Mouse (Mus musculus) adrenal gland, postnatal 25 days (tissue): ENCODE data around the gene Cherp. TPM values are rescaled to one million over a fixed set of nuclear protein-coding genes. Genes with fewer than 3 reads are reported as not detected.

ENCODE experiments used
- DNase-seq: peaks from one replicate; pipeline ENCODE4 v3.0.0; 2021; ENCODE audit warnings: mixed read lengths
- total RNA-seq: library from RNA; stranded (reverse); gene quantifications from 2 replicates; pipeline ENCODE4 v1.2.3, GENCODE M21; 2021

Cherp gene
- total RNA-seq, 1 experiment from 2014 or later: 76.4 TPM

- no peak for DNase-seq
Observed at GRCm38 (mm10) chr8:72470684-72471083, 4.3 kb downstream of the Cherp start.

- no peak for DNase-seq
Observed at GRCm38 (mm10) chr8:72469984-72470383, 5.0 kb downstream of the Cherp start.

GRCm38 (mm10) chr8:72469243-72469642 lies 5.8 kb downstream of the Cherp start:
- DNase-seq: no peak

DNA sequence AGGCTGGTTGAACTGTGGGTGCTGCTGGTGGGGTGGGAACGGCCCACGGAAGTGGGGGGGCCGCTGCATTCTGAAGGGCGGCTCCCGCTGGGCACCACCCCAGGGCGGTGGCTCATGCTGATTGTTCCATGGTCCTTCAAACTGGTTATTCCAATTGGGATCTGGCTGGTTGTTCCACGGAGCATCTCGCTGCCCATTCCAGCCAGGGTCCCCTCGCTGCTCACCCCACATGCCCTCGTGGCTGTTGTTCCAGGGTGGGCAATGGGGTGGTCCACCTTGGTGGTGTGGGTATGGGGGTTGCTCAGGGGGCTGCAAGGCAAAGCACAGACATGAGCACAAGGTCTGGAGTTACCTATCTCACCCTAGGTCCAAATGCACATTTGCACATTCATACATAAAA lies 10.8 kb downstream of the Cherp start:
- DNase-seq: no peak

DNA sequence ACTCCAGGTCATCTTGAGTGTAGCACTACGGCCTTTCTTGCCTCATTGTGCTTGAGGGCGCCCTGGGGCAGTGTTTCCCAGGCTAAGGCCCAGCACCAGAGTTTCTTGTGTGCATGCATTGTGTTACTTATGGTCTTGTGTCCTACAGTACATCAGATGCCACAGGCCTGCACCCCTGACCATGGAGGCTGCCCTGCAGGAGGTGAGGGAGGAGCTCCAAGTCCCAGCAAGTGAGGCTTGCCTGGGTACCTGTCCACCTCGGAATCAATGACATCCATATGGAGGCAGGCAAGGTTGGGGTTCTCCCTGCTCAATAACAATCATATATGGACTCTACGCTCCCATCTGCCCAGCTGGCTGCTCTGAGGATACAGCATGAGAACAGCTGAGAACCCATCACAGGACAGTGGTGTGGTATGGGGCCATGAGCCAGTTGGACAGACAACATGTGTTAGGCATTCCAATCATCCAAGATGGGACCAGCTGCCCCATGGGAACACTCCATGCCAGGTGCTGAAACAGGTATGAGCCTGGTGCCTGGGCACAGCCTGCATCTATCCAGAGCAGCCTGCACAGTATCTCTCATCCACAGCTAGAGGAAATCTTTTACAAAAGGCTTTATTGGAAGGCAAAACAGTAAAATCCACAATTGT lies 15.0 kb downstream of the Cherp start:
- no peak for DNase-seq

DNA sequence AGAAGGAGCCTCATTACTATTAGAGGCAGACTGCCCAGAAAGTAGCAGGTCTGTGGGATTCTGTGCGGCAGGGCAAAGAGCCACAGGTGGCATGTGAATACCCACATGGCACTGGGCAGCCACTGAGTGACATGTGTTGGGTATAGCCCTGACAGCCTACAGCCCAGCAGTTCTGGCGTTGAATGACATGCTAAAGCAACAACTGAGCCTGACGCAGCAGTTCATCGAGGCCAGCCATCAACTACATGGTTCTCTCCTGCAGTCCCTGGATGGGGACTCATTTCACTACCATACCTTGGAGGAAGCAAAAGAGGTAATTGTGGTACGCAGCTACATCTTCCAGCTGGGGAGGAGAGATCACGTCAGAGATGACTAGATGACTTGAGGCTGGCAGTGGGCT lies 16.6 kb downstream of the Cherp start:
- DNase-seq: no peak

DNA sequence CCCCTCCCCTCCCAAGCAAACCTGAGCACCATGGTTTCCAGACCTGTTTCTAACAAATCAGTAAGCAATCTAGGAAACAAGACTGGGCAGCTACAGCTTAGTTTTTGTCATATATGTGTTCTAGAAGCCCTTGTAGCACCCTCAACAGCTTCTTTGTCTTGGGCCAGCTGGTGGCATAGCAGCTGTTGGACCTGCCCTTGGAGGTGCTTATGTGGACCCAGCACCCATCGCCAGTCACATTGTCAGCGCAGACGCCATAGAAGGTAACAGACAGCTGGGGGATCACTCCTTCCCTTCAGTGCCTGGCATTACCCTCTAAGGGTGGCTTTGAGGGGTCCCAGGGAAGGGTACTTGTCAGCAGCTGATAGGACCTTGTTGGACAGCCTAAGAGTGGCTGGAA lies 17.2 kb downstream of the Cherp start:
- DNase-seq: no peak

DNA sequence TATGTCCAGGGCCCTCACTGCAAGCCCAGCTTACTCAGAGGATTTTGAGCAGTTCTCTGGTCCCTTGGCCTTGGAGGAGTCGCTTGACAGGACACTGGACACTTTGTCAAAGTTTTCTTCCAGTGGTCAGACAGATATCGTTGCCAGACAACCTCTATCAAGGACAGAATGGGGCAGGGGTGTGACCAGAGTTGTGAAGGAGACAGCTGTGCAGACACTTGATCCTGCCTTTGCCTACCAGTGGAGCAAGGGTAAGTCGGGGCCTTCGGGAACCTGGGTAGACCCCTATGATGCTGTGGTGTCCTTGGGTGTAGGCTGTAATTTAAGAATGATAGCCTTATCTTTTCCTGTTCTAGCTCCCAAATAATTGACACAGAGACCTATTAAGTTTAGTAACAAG lies 19.7 kb downstream of the Cherp start:
- no peak for DNase-seq

GRCm38 (mm10) chr8:72453904-72454303 lies 21.1 kb downstream of the Cherp start:
- DNase-seq: no peak

DNA sequence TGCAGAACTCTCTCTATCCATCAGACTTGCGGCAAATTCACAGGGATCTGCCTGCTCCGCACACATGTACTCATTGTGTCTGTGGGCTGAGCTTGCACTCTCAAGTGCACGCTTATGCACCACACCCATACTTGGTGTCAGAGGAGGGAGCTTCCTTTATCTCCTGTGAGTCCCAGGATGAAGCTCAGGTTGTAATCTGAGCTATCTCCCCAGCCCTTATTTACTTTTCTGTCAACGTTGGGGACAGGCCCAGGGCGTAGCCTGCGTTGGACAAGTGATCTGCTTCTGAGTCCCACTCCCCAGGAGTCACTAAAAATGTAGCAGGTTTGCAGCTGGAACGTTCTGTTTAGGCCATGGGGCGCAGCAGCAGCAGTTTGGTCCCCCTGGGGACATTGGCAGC lies 23.5 kb downstream of the Cherp start:
- no peak for DNase-seq

DNA sequence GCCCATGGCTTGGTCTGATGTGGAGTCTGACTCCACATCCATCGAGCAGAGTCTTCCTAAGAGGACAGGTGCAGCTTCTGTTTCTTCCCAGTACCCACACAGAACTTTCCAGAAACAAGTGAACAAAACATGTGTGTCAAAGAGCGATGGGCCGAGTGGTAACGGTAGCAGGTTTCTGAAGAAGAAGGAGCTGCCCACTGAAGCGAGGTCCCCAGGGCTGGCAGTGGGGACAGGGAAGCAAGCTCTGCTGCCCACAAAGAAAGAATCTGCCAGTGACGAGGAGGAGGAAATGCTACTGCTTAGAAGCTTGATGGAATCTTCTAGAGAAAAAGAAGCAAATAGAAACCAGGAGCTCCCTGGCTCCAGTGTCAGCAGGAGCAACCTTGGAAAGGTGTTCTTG lies 30.0 kb downstream of the Cherp start:
- no peak for DNase-seq

DNA sequence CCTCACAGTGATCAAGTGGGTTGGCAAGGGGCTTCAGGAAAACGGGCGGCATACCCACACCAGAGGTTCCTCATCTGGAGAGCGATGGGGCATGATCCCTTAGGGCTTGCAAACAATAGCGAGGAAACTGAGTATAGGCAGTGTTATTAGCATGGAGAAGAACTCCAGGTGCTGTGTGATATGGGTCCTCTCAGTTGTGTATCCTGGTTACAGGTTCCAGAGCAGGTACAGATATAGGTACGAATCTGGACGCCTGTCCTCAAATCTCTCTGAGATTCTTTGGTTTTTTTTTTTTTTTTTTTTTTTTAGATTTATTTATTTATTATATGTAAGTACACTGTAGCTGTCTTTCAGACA lies 31.1 kb downstream of the Cherp start:
- DNase-seq: no peak

DNA sequence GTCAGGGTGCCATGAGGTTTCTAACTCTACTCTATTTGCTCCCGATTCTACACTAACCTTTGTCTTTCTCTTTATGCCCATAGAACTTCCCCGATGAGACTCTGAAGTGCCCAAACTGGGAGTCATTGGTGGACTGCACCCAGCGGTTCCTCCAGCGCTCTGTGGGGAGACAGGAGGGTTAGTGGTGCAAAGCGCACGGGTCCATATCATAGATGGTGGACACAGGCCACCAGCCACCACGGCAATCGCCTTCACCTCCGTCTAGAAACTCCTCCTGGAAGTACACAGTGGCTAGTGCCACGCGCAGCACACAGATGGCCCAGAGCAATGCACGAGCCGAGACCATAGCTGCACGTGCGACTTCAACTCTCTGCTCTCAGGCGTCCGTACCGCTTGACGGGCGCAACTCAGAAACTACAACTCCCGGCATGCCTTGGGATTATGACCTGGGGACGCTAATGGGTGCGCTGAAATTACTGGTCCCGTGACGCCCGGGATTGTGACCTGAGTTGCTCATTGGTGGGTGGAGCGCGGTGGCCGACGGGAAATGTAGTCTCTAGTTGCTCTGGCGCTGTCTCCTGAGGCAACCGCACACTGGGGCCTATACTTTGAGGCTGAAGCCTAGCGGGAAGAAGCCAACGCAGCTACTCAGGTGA lies 31.6 kb downstream of the Cherp start, which contains the start of the genes Calr3 and 1700030K09Rik:
TSS of gene Calr3 (minus strand) at position 533 of the 656 bp plus-strand sequence.
TSS of gene 1700030K09Rik (plus strand) at position 543 of the 656 bp plus-strand sequence.
- peak; percentile 96 for DNase-seq

DNA sequence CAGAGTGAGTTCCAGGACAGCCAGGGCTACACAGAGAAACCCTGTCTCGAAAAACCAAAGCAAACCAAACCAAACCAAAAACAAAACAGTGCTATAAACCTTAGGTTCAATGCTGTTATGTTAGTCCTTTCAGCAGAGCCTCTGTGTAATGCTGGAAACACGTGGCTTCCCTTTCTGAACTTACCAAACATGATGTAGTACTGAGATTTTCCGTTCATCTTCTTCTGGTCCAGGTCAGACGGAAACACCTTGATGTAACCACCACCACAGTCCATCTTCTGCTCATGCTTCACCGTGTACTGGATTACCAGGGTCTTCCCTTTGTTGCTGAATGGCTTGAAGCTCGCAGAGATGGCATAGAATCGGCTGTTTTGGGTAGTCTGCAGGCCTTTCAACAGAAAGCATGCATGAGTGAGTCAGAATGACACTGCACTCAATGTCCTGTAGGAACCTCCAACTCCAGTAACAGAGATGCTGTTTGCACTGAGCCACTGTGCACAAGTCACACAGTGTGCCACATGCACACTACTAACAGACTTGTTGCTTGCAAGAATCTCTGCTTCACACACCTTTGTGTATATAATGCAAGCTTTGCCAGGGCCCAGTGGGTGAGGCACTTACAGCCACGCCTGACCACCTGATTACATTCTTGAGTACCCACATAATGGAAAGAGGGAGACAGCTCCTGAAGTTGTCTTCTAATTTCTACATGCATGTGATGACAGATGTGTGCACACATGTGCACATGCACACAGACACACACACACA lies 36.6 kb downstream of the Cherp start:
- no peak for DNase-seq

GRCm38 (mm10) chr8:72434952-72435351 lies 40.1 kb downstream of the Cherp start:
- DNase-seq: peak; percentile 91

- peak; percentile 37 for DNase-seq
Observed at GRCm38 (mm10) chr8:72429676-72430075, 45.4 kb downstream of the Cherp start.

DNA sequence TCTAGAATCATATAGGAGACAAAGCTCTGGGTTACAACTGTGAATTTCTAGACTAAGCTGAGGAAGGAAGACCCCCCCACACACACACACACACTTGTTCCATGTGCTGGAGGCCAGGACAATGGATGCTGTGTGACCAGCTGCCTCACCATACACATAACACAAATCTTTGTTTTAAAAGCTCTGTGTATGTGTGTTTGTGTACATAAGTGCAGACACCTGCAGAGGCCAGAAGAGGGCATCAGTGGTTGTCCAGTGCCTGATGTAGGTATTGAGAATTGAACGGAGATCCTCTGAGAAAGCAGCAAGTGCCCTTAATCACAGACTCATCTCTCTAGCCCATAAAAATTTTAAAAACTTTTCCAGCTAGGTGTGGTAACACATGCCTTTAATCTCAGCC lies 52.1 kb downstream of the Cherp start:
- no peak for DNase-seq

GRCm38 (mm10) chr8:72421362-72422335 lies 53.4 kb downstream of the Cherp start, which contains the start of gene Eps15l1:
TSS of gene Eps15l1 (minus strand) at chr8:72421460.
- peak; percentile 99 for DNase-seq

DNA sequence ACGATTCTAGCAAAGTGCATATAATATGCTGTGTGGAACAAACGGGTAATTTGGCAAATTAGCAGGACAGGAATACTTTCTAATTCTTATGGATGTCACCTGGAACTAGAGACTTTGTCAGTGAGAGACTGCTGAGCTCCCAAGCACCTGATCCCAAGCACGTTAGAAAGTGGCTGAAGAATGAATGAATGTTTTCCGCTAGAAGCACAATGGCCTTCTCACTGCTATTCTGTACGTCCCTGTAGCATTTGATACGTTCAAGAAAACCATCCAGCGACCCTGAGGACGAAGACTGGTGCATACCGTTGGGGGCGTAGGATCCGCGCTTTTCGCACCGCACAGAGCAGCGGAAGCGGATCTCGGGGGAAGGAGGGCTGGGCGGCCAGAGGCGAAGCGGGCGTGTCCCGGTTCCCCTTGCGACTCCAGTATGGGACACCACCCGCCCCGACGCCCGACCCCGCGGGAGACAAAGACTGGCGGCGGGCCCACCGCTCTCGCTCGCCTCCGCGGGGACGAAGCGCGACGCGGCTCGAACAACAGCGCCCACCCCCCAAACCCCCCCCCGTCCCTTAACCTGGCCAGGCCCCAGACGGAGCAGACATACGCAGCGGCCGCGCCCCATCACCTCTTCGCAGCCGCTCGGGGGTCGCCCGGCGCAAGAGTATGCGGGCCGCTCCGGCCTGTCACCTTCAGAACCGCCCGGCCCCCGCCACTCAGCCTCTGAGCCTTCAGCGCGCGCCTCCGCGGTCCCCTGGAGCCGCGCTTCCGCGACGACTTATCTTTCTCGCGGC lies 54.3 kb downstream of the Cherp start:
- peak; percentile 50 for DNase-seq

GRCm38 (mm10) chr8:72418073-72418472 lies 57.0 kb downstream of the Cherp start:
- no peak for DNase-seq

GRCm38 (mm10) chr8:72415252-72415651 lies 59.8 kb downstream of the Cherp start:
- DNase-seq: no peak
